Mouse (Mus musculus) C2C12 (cell line): ENCODE measurements around the gene Hnrnpk.

Source experiments
- CEBPB ChIP-seq: IDR thresholded peaks from one replicate; pipeline ENCODE4 v1.6.1; 2011; ENCODE audit warnings: low read depth, mild to moderate bottlenecking, control low read depth, moderate library complexity
- CTCF ChIP-seq: IDR thresholded peaks from one replicate; pipeline ENCODE4 v1.5.1; 2011; ENCODE audit not compliant: control insufficient read depth, insufficient read depth, insufficient read length
- MAX ChIP-seq: IDR thresholded peaks from one replicate; pipeline ENCODE4 v1.6.1; 2011; ENCODE audit warnings: mild to moderate bottlenecking, control low read depth
- MYOD1 ChIP-seq: IDR thresholded peaks from one replicate; pipeline ENCODE4 v1.6.1; 2011; ENCODE audit warnings: low read depth; ENCODE audit not compliant: control insufficient read depth, insufficient read length
- MYOG ChIP-seq: IDR thresholded peaks from one replicate; pipeline ENCODE4 v1.6.1; 2011; ENCODE audit not compliant: control insufficient read depth, insufficient read length; ENCODE audit errors: extremely low read depth

GRCm38 (mm10) chr13:58423061-58423660 lies 20.0 kb upstream of the Hnrnpk start:
- TF ChIP-seq CTCF (no peak), CEBPB (no peak), MYOG (no peak), MAX (no peak), MYOD1 (no peak)
